Mouse (Mus musculus) lung, embryonic 14.5 days (tissue): ENCODE measurements around the gene Gtdc1. TPM values are rescaled to one million over a fixed set of nuclear protein-coding genes. Genes with fewer than 3 reads are reported as not detected.

Experiments used
- ATAC-seq: fragments of 200-750 bp; cut with Nextera tagmentation; 2 replicates; pipeline ENCODE4 v1.8.0; 2017; ENCODE audit warnings: mild to moderate bottlenecking, moderate TSS enrichment, moderate library complexity; ENCODE audit not compliant: insufficient read depth
- DNase-seq: peaks from one replicate; pipeline ENCODE4 v3.0.0-alpha.2; 2015
- H3K27ac ChIP-seq: fragments of 300-500 bp; sonication (generic); 2 replicates; pipeline ENCODE4 v1.5.1; 2014; ENCODE audit warnings: low read depth, mild to moderate bottlenecking, moderate library complexity
- H3K27me3 ChIP-seq: fragments of 300-500 bp; sonication (generic); 2 replicates; pipeline ENCODE4 v1.6.1; 2014; ENCODE audit warnings: low read length, control low read depth; ENCODE audit not compliant: insufficient read depth
- H3K36me3 ChIP-seq: fragments of 300-500 bp; sonication (generic); 2 replicates; pipeline ENCODE4 v1.6.1; 2014; ENCODE audit warnings: control low read depth; ENCODE audit not compliant: insufficient read depth
- H3K4me1 ChIP-seq: fragments of 300-500 bp; sonication (generic); 2 replicates; pipeline ENCODE4 v1.6.1; 2014; ENCODE audit warnings: antibody characterized with exemption, control low read depth; ENCODE audit not compliant: insufficient read depth
- H3K4me2 ChIP-seq: fragments of 300-500 bp; sonication (generic); 2 replicates; pipeline ENCODE4 v1.6.1; 2014; ENCODE audit warnings: mild to moderate bottlenecking
- H3K4me3 ChIP-seq: fragments of 300-500 bp; sonication (generic); 2 replicates; pipeline ENCODE4 v1.5.1; 2014; ENCODE audit warnings: low read depth, low read length
- H3K9ac ChIP-seq: fragments of 300-500 bp; sonication (generic); 2 replicates; pipeline ENCODE4 v1.6.1; 2014
- H3K9me3 ChIP-seq: fragments of 300-500 bp; sonication (generic); 2 replicates; pipeline ENCODE4 v1.6.1; 2016; ENCODE audit warnings: low read depth, low read length, control low read depth
- CTCF ChIP-seq: IDR thresholded peaks from 2 replicates; pipeline ENCODE4 v1.5.1; 2016; ENCODE audit warnings: antibody characterized with exemption, low read depth
- WGBS: fragments of 180-500 bp; shearing (Covaris S2); extraction: QIAGEN DNeasy Blood & Tissue Kit; methylation state at CpG from one replicate; pipeline ENCODE4 v1.1.7; 2014; 5-methylcytosine and 5-hydroxymethylcytosine counted together
- polyA plus RNA-seq: library from polyadenylated mRNA; unstranded; fragments of >200 nt; fragmentation: Nextera tagmentation; extraction: Ambion mirVana; gene quantifications from 2 replicates; pipeline ENCODE4 v1.2.1, GENCODE M21; 2014

The Gtdc1 gene
- polyA plus RNA-seq, 1 experiment from 2014 or later, result 14.2 TPM

DNA sequence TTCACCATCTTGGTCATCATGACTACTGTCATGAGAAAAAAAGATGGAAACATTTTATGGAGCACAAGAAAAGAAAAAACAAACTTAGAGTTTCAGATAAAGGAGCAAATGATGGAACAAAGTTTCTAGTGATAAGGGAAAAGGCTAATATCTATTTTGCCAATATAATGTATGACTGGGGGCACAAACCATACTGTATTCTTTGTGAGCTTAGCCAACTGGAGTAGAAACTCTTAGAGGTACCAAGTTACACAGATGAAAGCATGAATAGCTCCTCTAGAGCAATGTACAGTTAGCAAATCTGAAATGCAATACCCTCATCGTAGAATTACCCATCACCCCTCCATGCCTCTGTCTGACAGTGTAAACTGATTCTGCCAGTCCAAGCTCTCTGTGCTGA lies 26.7 kb upstream of the Gtdc1 start:
- Histone ChIP-seq H3K27ac (no peak overlapping the region), H3K9ac (no peak overlapping the region), H3K4me3 (no peak overlapping the region), H3K27me3 (no peaks in the 10 kb centered on the region), H3K4me1 (peaks cover 8% of the 10 kb centered on the region; the same call in 1 of the 2 replicates), H3K4me2 (no peak overlapping the region), H3K9me3 (no peaks in the 10 kb centered on the region), H3K36me3 (no peaks in the 10 kb centered on the region)
- ATAC-seq, result no peak
- 71% methylated on average over 1 of the region's 1 CpGs for WGBS
- TF ChIP-seq CTCF, result no peak
- DNase-seq, result no peak

DNA sequence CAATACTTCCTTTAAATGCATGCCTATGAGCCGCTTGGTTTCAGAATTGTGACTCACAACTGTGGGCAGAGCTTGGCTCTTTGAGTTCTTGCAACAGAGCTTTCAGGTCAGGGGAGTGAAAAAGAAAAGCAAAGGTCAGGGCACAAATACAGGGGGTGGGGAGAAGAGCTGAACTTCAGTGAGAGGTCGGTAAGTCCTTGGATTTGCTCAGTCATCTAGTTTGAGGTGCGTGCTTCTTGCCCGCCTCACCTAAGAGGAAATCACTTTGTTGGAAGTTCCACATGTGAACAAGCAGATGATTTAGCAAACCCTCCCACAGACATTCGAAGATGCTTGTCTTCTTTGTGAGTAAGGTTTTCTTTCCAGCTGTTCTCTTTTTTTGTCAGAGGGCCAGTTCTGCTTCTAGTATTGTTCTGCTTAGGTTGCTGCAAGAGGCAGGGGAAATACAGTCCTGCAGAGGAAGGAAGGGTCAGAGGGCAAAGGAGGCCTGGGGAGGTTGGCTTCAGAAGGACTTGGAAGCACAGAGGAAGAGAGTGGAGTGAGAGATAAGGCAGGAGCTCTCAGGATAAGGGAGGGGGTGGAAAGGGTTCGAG lies 25.5 kb upstream of the Gtdc1 start:
- TF ChIP-seq CTCF, result no peak
- no peaks in the 10 kb centered on the region for H3K27me3 ChIP-seq
- H3K9me3 ChIP-seq, result no peaks in the 10 kb centered on the region
- H3K9ac ChIP-seq, result no peak overlapping the region
- 0 out of 2 replicates have a peak overlapping the region, but pooled peaks have one; percentile 16 for H3K27ac ChIP-seq
- H3K4me1 ChIP-seq, result peaks cover 8% of the 10 kb centered on the region; the same call in 1 of the 2 replicates
- ATAC-seq (peak; percentile 66; the same call in 1 of the 2 replicates), DNase-seq (peak; percentile 48)
- no peak overlapping the region for H3K4me3 ChIP-seq
- no peaks in the 10 kb centered on the region for H3K36me3 ChIP-seq
- WGBS, result 42% methylated on average over 6 of the region's 6 CpGs
- no peak overlapping the region for H3K4me2 ChIP-seq

DNA sequence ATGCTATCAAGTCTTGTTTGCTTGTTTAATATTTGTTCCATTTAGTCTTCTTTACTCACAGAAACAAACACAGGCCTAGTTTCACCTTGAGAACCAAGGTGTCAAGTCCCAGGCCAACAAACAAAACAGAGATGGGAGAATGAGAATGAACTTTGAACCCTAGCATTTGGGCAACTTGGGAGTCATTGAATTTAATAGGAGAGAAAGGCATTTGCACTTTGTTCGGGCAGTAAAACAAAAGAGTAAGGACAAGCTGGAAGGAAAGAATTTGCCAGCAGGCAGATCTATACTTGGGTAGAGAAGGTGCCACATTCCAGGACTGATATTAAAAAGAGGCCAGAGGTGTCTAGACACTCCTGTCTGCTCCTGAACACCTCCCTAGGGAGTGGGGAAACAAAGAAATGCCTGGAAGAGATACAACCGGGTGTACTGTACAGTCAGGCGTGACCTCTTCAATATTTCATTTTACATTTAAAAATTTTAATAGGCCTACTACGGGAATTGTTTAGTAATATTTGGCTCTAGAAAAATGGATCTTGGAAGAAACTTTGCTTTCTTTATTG lies 24.3 kb upstream of the Gtdc1 start:
- ATAC-seq (no peak), DNase-seq (no peak)
- no peaks in the 10 kb centered on the region for H3K9me3 ChIP-seq
- no peaks in the 10 kb centered on the region for H3K36me3 ChIP-seq
- H3K27me3 ChIP-seq, result no peaks in the 10 kb centered on the region
- 61% methylated on average over 4 of the region's 4 CpGs for WGBS
- peaks cover 8% of the 10 kb centered on the region; the same call in 1 of the 2 replicates for H3K4me1 ChIP-seq
- H3K4me2 ChIP-seq, result no peak overlapping the region
- TF ChIP-seq CTCF, result no peak
- H3K4me3 ChIP-seq, result no peak overlapping the region
- no peak overlapping the region for H3K9ac ChIP-seq
- no peak overlapping the region for H3K27ac ChIP-seq

DNA sequence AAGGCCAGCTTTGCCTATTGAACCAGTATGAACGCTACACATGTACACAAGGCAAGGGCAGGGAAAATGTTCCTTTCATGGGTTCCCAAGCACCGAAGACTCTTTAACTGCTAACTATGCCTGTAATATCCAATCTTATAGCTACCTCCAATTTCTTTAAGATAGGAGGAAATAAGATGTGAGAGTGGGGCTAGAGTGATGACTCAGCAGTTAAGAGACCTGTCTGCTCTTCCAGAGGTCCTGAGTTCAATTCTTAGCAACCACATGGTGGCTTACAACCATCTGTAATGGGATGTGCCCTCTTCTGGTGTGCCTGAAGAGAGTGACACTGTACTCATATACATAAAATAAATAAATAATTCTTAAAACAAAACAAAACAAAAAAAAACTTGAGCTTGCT lies 17.2 kb upstream of the Gtdc1 start:
- Histone ChIP-seq H3K27ac (no peak overlapping the region), H3K27me3 (no peaks in the 10 kb centered on the region), H3K9ac (no peak overlapping the region), H3K4me1 (no peaks in the 10 kb centered on the region), H3K36me3 (no peaks in the 10 kb centered on the region), H3K9me3 (no peaks in the 10 kb centered on the region), H3K4me3 (no peak overlapping the region), H3K4me2 (no peak overlapping the region)
- WGBS, result 87% methylated on average over 2 of the region's 2 CpGs
- TF ChIP-seq CTCF, result no peak
- DNase-seq (no peak), ATAC-seq (no peak)

- WGBS, result 74% methylated on average over 3 of the region's 3 CpGs
- no peaks in the 10 kb centered on the region for H3K27me3 ChIP-seq
- no peak overlapping the region for H3K27ac ChIP-seq
- DNase-seq, result no peak
- H3K36me3 ChIP-seq, result no peaks in the 10 kb centered on the region
- H3K4me3 ChIP-seq, result no peak overlapping the region
- no peak overlapping the region for H3K4me2 ChIP-seq
- peaks cover 1% of the 10 kb centered on the region; the same call in 1 of the 2 replicates for H3K4me1 ChIP-seq
- ATAC-seq, result no peak
- H3K9me3 ChIP-seq, result no peaks in the 10 kb centered on the region
- no peak for TF ChIP-seq CTCF
- H3K9ac ChIP-seq, result no peak overlapping the region
Observed at GRCm38 (mm10) chr2:44930951-44931350, 3.5 kb upstream of the Gtdc1 start.

DNA sequence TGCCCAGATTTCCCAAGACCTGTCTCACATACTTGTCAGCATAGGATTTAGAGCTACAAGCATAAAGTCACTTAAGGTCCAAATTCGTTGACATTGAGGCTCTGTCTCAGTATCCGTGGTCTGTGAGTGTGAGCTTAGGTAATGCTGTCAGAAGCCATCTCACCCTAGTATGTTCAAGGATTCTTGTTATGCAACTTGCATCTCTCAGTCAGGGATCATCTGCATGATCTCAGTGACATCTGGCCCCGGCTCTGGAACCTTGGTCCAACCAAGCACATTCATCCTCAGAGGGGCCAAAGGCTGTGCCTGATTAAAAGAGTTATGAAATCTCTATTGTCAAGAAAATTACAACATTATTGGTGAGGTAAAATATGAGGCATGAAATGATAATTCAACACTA lies 1.2 kb upstream of the Gtdc1 start:
- ATAC-seq, result no peak
- Histone ChIP-seq H3K27me3 (no peaks in the 10 kb centered on the region), H3K9me3 (no peaks in the 10 kb centered on the region), H3K4me3 (no peak overlapping the region), H3K4me2 (peak overlapping the region; percentile 70), H3K9ac (no peak overlapping the region), H3K27ac (no peak overlapping the region), H3K36me3 (no peaks in the 10 kb centered on the region), H3K4me1 (peaks cover 7% of the 10 kb centered on the region; the same call in 1 of the 2 replicates)
- no peak for TF ChIP-seq CTCF
- DNase-seq, result no peak
- 74% methylated on average over 3 of the region's 3 CpGs for WGBS

GRCm38 (mm10) chr2:44926683-44927481 lies 575 bp downstream of the Gtdc1 start:
- Histone ChIP-seq H3K9me3 (no peaks in the 10 kb centered on the region), H3K27ac (peak overlapping the region; percentile 94), H3K4me1 (peaks cover 7% of the 10 kb centered on the region; the same call in 1 of the 2 replicates), H3K4me2 (peak overlapping the region; percentile 70), H3K9ac (peak overlapping the region; percentile 77), H3K27me3 (no peaks in the 10 kb centered on the region), H3K4me3 (peak overlapping the region; percentile 76), H3K36me3 (no peaks in the 10 kb centered on the region)
- TF ChIP-seq CTCF, result no peak
- WGBS, result under 1% methylated on average over 65 of the region's 95 CpGs
- peak; percentile 97 for ATAC-seq
- peak; percentile 96 for DNase-seq
